Mouse (Mus musculus) erythroblast, embryonic 14.5 days (primary cell): ENCODE data around the gene Sik1.

Experiments used
- GATA1 ChIP-seq: IDR thresholded peaks from 2 replicates; pipeline ENCODE4 v1.6.1; 2012; ENCODE audit warnings: low read length, inconsistent platforms, mixed read lengths
- TAL1 ChIP-seq: IDR thresholded peaks from 3 replicates; pipeline ENCODE4 v1.6.1; 2012; ENCODE audit warnings: low read length, inconsistent platforms, mixed read lengths

DNA sequence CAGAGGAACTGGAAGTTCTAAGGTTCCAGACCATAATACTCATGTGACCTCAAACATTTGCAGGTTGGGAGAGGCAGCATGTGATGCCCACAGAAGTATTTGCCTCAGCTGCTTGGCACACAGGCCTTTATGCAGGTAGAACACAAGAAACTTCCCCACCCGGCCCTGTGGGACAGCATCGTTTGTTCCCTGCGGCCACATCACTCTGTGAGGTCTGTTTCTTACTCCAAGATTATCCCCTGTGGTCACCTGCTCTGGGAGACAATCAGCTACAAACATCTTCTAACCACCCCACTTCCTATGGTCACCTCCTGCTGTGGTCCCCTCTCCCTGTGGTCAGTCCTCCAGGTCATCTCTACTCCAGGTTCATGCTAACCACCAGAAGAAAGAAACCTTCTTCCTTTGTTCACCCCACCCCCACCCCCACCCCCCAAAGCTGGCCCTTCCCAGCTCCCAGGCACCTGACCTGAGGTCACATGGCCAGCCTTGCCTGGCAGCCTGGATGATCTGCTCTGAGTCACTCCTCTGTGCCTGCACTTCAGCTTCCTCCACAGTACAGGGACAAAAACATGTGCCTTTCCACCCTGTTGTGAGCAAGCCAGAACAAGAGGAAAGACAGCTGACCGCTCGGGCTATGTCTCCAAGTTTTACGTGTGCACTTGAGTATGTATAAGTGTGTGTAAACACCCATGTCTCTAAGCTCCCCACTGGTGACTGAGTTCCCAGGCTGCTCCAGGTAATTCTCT, 21.1 kb downstream of the Sik1 start:
- no peak for TF ChIP-seq GATA1
- no peak for TF ChIP-seq TAL1
